Mouse (Mus musculus) embryo, embryonic 11 days (tissue): ENCODE measurements around the gene Obp2b.

Source experiments
- DNase-seq: peaks from one replicate; pipeline ENCODE4 v3.0.0-alpha.2; 2015

Gene Obp2b

GRCm38 (mm10) chr2:25779076-25779475, 42.3 kb downstream of the Obp2b start:
- DNase-seq = no peak

GRCm38 (mm10) chr2:25780921-25781320, 44.1 kb downstream of the Obp2b start:
- DNase-seq = no peak

GRCm38 (mm10) chr2:25781957-25782356, 45.1 kb downstream of the Obp2b start, which contains the start of gene Gm13539:
Gene Gm13539, plus strand, starts transcription at chr2:25782257.
- DNase-seq = no peak

GRCm38 (mm10) chr2:25785573-25786322, 48.9 kb downstream of the Obp2b start:
- peak; percentile 32 for DNase-seq

GRCm38 (mm10) chr2:25789092-25789491, 52.3 kb downstream of the Obp2b start:
- no peak for DNase-seq
